Mouse (Mus musculus) MEL (cell line): ENCODE measurements around the gene C8b. TPM values are rescaled to one million over a fixed set of nuclear protein-coding genes. Genes with fewer than 3 reads are reported as not detected.

ENCODE experiments used
- DNase-seq: peaks from one replicate; pipeline ENCODE4 v3.0.0; 2011; ENCODE audit warnings: low read depth, low spot score
- H3K27ac ChIP-seq: 2 replicates; pipeline ENCODE4 v1.5.1; 2012; ENCODE audit warnings: low read depth, mild to moderate bottlenecking, control low read depth, low read length, moderate library complexity; ENCODE audit not compliant: control insufficient read depth
- H3K27me3 ChIP-seq, 2 experiments: fragments of 150-350 bp in 1 of 2; sonication (generic) in 1 of 2; 2 replicates each; pipeline ENCODE4 v1.6.1; 2012; ENCODE audit warnings: low read length in 2 of 2, mild to moderate bottlenecking in 2 of 2, improper control_type of control experiment in 1 of 2, moderate library complexity in 1 of 2; ENCODE audit not compliant: insufficient read depth in 2 of 2, control insufficient read depth in 1 of 2
- H3K36me3 ChIP-seq, 2 experiments: 2 replicates each; pipeline ENCODE4 v1.6.1; 2012 to 2014; ENCODE audit warnings: low read length in 2 of 2, improper control_type of control experiment in 1 of 2, inconsistent platforms in 1 of 2, mild to moderate bottlenecking in 1 of 2; ENCODE audit not compliant: insufficient read depth in 2 of 2, control insufficient read depth in 1 of 2
- H3K4me1 ChIP-seq, 2 experiments: fragments of 150-350 bp in 1 of 2; sonication (generic) in 1 of 2; 2 replicates each; pipeline ENCODE4 v1.6.1; 2012; ENCODE audit warnings: low read length in 2 of 2, improper control_type of control experiment in 1 of 2, mild to moderate bottlenecking in 1 of 2; ENCODE audit not compliant: insufficient read depth in 2 of 2, control insufficient read depth in 1 of 2
- H3K4me3 ChIP-seq, 2 experiments: fragments of 150-350 bp in 1 of 2; sonication (generic) in 1 of 2; 2 replicates each; pipeline ENCODE4 v1.5.1; 2012; ENCODE audit warnings: low read depth in 2 of 2, low read length in 2 of 2, mild to moderate bottlenecking in 2 of 2, moderate library complexity in 2 of 2, control low read depth in 1 of 2, improper control_type of control experiment in 1 of 2; ENCODE audit not compliant: control insufficient read depth in 1 of 2, insufficient read depth in 1 of 2
- H3K79me2 ChIP-seq: 2 replicates; pipeline ENCODE4 v1.6.1; 2012; ENCODE audit warnings: mild to moderate bottlenecking, low read length, moderate library complexity; ENCODE audit not compliant: control insufficient read depth, poor library complexity, insufficient read depth
- H3K9ac ChIP-seq: 2 replicates; pipeline ENCODE4 v1.6.1; 2012; ENCODE audit warnings: low read depth, mild to moderate bottlenecking, control low read depth, low read length, moderate library complexity; ENCODE audit not compliant: control insufficient read depth, poor library complexity, severe bottlenecking
- H3K9me3 ChIP-seq: fragments of 150-350 bp; sonication (generic); replicated peaks from 2 replicates; pipeline ENCODE4 v1.6.1; 2012; ENCODE audit warnings: mild to moderate bottlenecking, low read length, improper control_type of control experiment, moderate library complexity; ENCODE audit not compliant: insufficient read depth
- CHD2 ChIP-seq: IDR thresholded peaks from 2 replicates; pipeline ENCODE4 v1.6.1; 2011; ENCODE audit warnings: low read length, improper control_type of control experiment
- E2F4 ChIP-seq: IDR thresholded peaks from 2 replicates; pipeline ENCODE4 v1.6.1; 2011; ENCODE audit warnings: low read depth, low read length, improper control_type of control experiment, borderline replicate concordance
- JUND ChIP-seq: IDR thresholded peaks from 2 replicates; pipeline ENCODE4 v1.6.1; 2011; ENCODE audit warnings: low read depth, mild to moderate bottlenecking, improper control_type of control experiment, low read length
- MAX ChIP-seq: IDR thresholded peaks from 2 replicates; pipeline ENCODE4 v1.6.1; 2011; ENCODE audit warnings: low read length, improper control_type of control experiment
- MAZ ChIP-seq: IDR thresholded peaks from 2 replicates; pipeline ENCODE4 v1.6.1; 2012; ENCODE audit warnings: low read depth, mild to moderate bottlenecking, inconsistent platforms, low read length, improper control_type of control experiment
- MYB ChIP-seq: IDR thresholded peaks from 2 replicates; pipeline ENCODE4 v1.6.1; 2011; ENCODE audit warnings: mild to moderate bottlenecking, low read depth, low read length, improper control_type of control experiment
- MYC ChIP-seq: IDR thresholded peaks from 2 replicates; pipeline ENCODE4 v1.6.1; 2011; ENCODE audit warnings: low read depth, mild to moderate bottlenecking, low read length, improper control_type of control experiment, moderate library complexity
- NELFE ChIP-seq: IDR thresholded peaks from 2 replicates; pipeline ENCODE4 v1.6.1; 2011; ENCODE audit warnings: low read depth, low read length, improper control_type of control experiment
- POLR2A ChIP-seq, 2 experiments: IDR thresholded peaks; 2 replicates each; pipeline ENCODE4 v1.6.1; 2011 to 2012; ENCODE audit warnings: low read length in 2 of 2, mild to moderate bottlenecking in 2 of 2, control low read depth in 1 of 2, improper control_type of control experiment in 1 of 2, low read depth in 1 of 2, moderate library complexity in 1 of 2; ENCODE audit not compliant: control insufficient read depth in 1 of 2, insufficient read depth in 1 of 2, poor library complexity in 1 of 2
- POLR2AphosphoS2 ChIP-seq: IDR thresholded peaks from 2 replicates; pipeline ENCODE4 v1.6.1; 2011; ENCODE audit warnings: low read length, improper control_type of control experiment
- POLR2AphosphoS5 ChIP-seq: IDR thresholded peaks from 2 replicates; pipeline ENCODE4 v1.6.1; 2012; ENCODE audit warnings: low read depth, borderline replicate concordance, mild to moderate bottlenecking, inconsistent platforms, low read length, moderate library complexity, mixed read lengths
- RAD21 ChIP-seq: IDR thresholded peaks from 2 replicates; pipeline ENCODE4 v1.6.1; 2011; ENCODE audit warnings: mild to moderate bottlenecking, low read depth, low read length, improper control_type of control experiment
- SMC3 ChIP-seq: IDR thresholded peaks from 2 replicates; pipeline ENCODE4 v1.6.1; 2011; ENCODE audit warnings: low read depth, low read length, improper control_type of control experiment
- TAL1 ChIP-seq: IDR thresholded peaks from 2 replicates; pipeline ENCODE4 v1.6.1; 2012; ENCODE audit warnings: mild to moderate bottlenecking, inconsistent platforms, low read length, moderate library complexity, mixed read lengths
- TBP ChIP-seq: IDR thresholded peaks from 2 replicates; pipeline ENCODE4 v1.8.0; 2011; ENCODE audit warnings: low read depth, low read length, improper control_type of control experiment
- UBTF ChIP-seq: IDR thresholded peaks from 2 replicates; pipeline ENCODE4 v1.6.1; 2012; ENCODE audit warnings: low read depth, mild to moderate bottlenecking, inconsistent platforms, low read length, improper control_type of control experiment, moderate library complexity, borderline replicate concordance; ENCODE audit not compliant: insufficient read depth
- ZKSCAN1 ChIP-seq: IDR thresholded peaks from 2 replicates; pipeline ENCODE4 v1.6.1; 2012; ENCODE audit warnings: low read depth, mild to moderate bottlenecking, inconsistent platforms, low read length, improper control_type of control experiment, moderate library complexity
- ZMIZ1 ChIP-seq: IDR thresholded peaks from 2 replicates; pipeline ENCODE4 v1.6.1; 2012; ENCODE audit warnings: low read depth, mild to moderate bottlenecking, inconsistent platforms, low read length, improper control_type of control experiment, moderate library complexity
- polyA plus RNA-seq, 2 experiments: library from polyadenylated mRNA; stranded (reverse) in 1 of 2; unstranded in 1 of 2; fragments of >175 nt in 1 of 2; fragments of >200 nt in 1 of 2; gene quantifications; 2 replicates each; pipeline versions ENCODE4 v1.2.1 to v1.2.4; 2012; ENCODE audit warnings: low replicate concordance in 2 of 2, low read depth in 1 of 2; ENCODE audit not compliant: insufficient read length in 2 of 2, insufficient read depth in 1 of 2, missing spikeins in 1 of 2
- total RNA-seq: library from RNA; depleted of rRNA; stranded (reverse); fragments of 300-350 nt; gene quantifications from 2 replicates; pipeline ENCODE4 v1.2.3, GENCODE M21; 2012

Gene C8b
- total and polyA plus RNA-seq, 3 experiments, result not detected

- Histone ChIP-seq H3K27me3 (no peaks in the 10 kb centered on the region), H3K27ac (no peak overlapping the region), H3K36me3 (no peaks in the 10 kb centered on the region), H3K9me3 (no peaks in the 10 kb centered on the region)
- DNase-seq, result no peak
- TF ChIP-seq CHD2 (no peak), POLR2A (IDR thresholded peaks at IDR 0.05; ENCODE audit: control insufficient read depth in 1 of 2, insufficient read depth in 1 of 2, low read depth in 1 of 2, low read length in 2 of 2, poor library complexity in 1 of 2) (no peak), SMC3 (no peak), RAD21 (no peak), MYC (no peak), POLR2AphosphoS2 (no peak), TAL1 (no peak), MAX (no peak), JUND (no peak), MYB (no peak), NELFE (no peak), TBP (no peak), E2F4 (no peak), POLR2AphosphoS5 (no peak), ZMIZ1 (no peak), MAZ (no peak), UBTF (no peak)
- TF ChIP-seq, all 39 proteins: peak for 0
- Histone ChIP-seq H3K4me3 (no peak overlapping the region), H3K4me1 (no peaks in the 10 kb centered on the region), H3K79me2 (no peaks in the 10 kb centered on the region), H3K9ac (no peak overlapping the region)
Observed at GRCm38 (mm10) chr4:104798951-104799350, 32.8 kb downstream of the C8b start.

GRCm38 (mm10) chr4:104801625-104802024, 35.5 kb downstream of the C8b start:
- Histone ChIP-seq H3K27ac (no peak overlapping the region), H3K9ac (no peak overlapping the region), H3K9me3 (no peaks in the 10 kb centered on the region), H3K4me1 (no peaks in the 10 kb centered on the region), H3K36me3 (no peaks in the 10 kb centered on the region), H3K79me2 (no peaks in the 10 kb centered on the region), H3K27me3 (no peaks in the 10 kb centered on the region), H3K4me3 (no peak overlapping the region)
- no peak for DNase-seq
- TF ChIP-seq CHD2, result no peak
- no peak for TF ChIP-seq POLR2AphosphoS5
- no peak for TF ChIP-seq ZKSCAN1
